Mouse (Mus musculus) MEL (cell line): ENCODE results near the gene Nme7.

ENCODE experiments used
- CTCF ChIP-seq, 3 experiments: IDR thresholded peaks in 2 of 3; conservative IDR thresholded peaks in 1 of 3; 2 replicates each; pipeline ENCODE4 v1.5.1; 2011 to 2012; ENCODE audit warnings: low read length in 3 of 3, low read depth in 2 of 3, mild to moderate bottlenecking in 2 of 3, improper control_type of control experiment in 1 of 3, inconsistent platforms in 1 of 3, mixed read lengths in 1 of 3, moderate library complexity in 1 of 3; ENCODE audit not compliant: control insufficient read depth in 1 of 3, insufficient read depth in 1 of 3, poor library complexity in 1 of 3, severe bottlenecking in 1 of 3
- ELF1 ChIP-seq: IDR thresholded peaks from 2 replicates; pipeline ENCODE4 v1.6.1; 2014; ENCODE audit warnings: low read depth, mild to moderate bottlenecking, inconsistent platforms, low read length, improper control_type of control experiment, moderate library complexity
- POLR2A ChIP-seq, 2 experiments: IDR thresholded peaks; 2 replicates each; pipeline ENCODE4 v1.6.1; 2011 to 2012; ENCODE audit warnings: low read length in 2 of 2, mild to moderate bottlenecking in 2 of 2, control low read depth in 1 of 2, improper control_type of control experiment in 1 of 2, low read depth in 1 of 2, moderate library complexity in 1 of 2; ENCODE audit not compliant: control insufficient read depth in 1 of 2, insufficient read depth in 1 of 2, poor library complexity in 1 of 2
- ZKSCAN1 ChIP-seq: IDR thresholded peaks from 2 replicates; pipeline ENCODE4 v1.6.1; 2012; ENCODE audit warnings: low read depth, mild to moderate bottlenecking, inconsistent platforms, low read length, improper control_type of control experiment, moderate library complexity

GRCm38 (mm10) chr1:164322987-164323650 lies 19.2 kb downstream of the Nme7 start:
- no peak for TF ChIP-seq ZKSCAN1
- TF ChIP-seq POLR2A (IDR thresholded peaks at IDR 0.05; ENCODE audit: control insufficient read depth in 1 of 2, insufficient read depth in 1 of 2, low read depth in 1 of 2, low read length in 2 of 2, poor library complexity in 1 of 2): no peak
- no peak for TF ChIP-seq CTCF (IDR thresholded peaks at IDR 0.05 in 2 of 3, conservative IDR thresholded peaks at IDR 0.05 in 1 of 3; ENCODE audit: control insufficient read depth in 1 of 3, insufficient read depth in 1 of 3, low read depth in 2 of 3, low read length in 3 of 3, poor library complexity in 1 of 3, severe bottlenecking in 1 of 3)
- no peak for TF ChIP-seq ELF1
